Mouse (Mus musculus): ENCODE results near the gene Psma7.

Gene Psma7

GRCm38 (mm10) chr2:180042256-180042857, at the start of gene Psma7, which contains the start of gene Ss18l1:
TSS of gene Psma7 (minus strand) at chr2:180042433.
TSS of gene Ss18l1 (plus strand) at chr2:180042509.
- peak; percentile 79 for ATAC-seq (ENCODE audit: low TSS enrichment)

GRCm38 (mm10) chr2:180090285-180090684, 48.1 kb upstream of the Psma7 start:
- ATAC-seq (ENCODE audit: low TSS enrichment): no peak

GRCm38 (mm10) chr2:180087472-180087871, 45.2 kb upstream of the Psma7 start:
- no peak for ATAC-seq (ENCODE audit: low TSS enrichment)

GRCm38 (mm10) chr2:180086637-180087027, 44.4 kb upstream of the Psma7 start:
- ATAC-seq (ENCODE audit: low TSS enrichment): no peak

- peak; percentile 25; the same call in 1 of the 2 replicates for ATAC-seq (ENCODE audit: low TSS enrichment)
Measured at GRCm38 (mm10) chr2:180085926-180086636, 43.8 kb upstream of the Psma7 start.

GRCm38 (mm10) chr2:180084565-180084964, 42.3 kb upstream of the Psma7 start:
- no peak for ATAC-seq (ENCODE audit: low TSS enrichment)

GRCm38 (mm10) chr2:180083063-180083462, 40.8 kb upstream of the Psma7 start:
- ATAC-seq (ENCODE audit: low TSS enrichment): 0 out of 2 replicates have a peak, but pooled peaks have one; percentile 28

GRCm38 (mm10) chr2:180080680-180081079, 38.4 kb upstream of the Psma7 start:
- no peak for ATAC-seq (ENCODE audit: low TSS enrichment)

GRCm38 (mm10) chr2:180077622-180078021, 35.4 kb upstream of the Psma7 start:
- ATAC-seq (ENCODE audit: low TSS enrichment): no peak

- ATAC-seq (ENCODE audit: low TSS enrichment): no peak
Measured at GRCm38 (mm10) chr2:180072886-180073285, 30.7 kb upstream of the Psma7 start.

GRCm38 (mm10) chr2:180071671-180072070, 29.4 kb upstream of the Psma7 start:
- ATAC-seq (ENCODE audit: low TSS enrichment): no peak

GRCm38 (mm10) chr2:180070481-180071453, 28.5 kb upstream of the Psma7 start, which contains the start of gene Mtg2:
TSS of gene Mtg2 (plus strand) at chr2:180070588.
- peak; percentile 95 for ATAC-seq (ENCODE audit: low TSS enrichment)

GRCm38 (mm10) chr2:180069770-180070480, 27.7 kb upstream of the Psma7 start:
- peak; percentile 41 for ATAC-seq (ENCODE audit: low TSS enrichment)

GRCm38 (mm10) chr2:180063338-180064131, 21.3 kb upstream of the Psma7 start:
- no peak for ATAC-seq (ENCODE audit: low TSS enrichment)

- ATAC-seq (ENCODE audit: low TSS enrichment): no peak
Measured at GRCm38 (mm10) chr2:180053001-180053400, 10.8 kb upstream of the Psma7 start.

GRCm38 (mm10) chr2:180051986-180052733, 9.9 kb upstream of the Psma7 start:
- no peak for ATAC-seq (ENCODE audit: low TSS enrichment)

GRCm38 (mm10) chr2:180050986-180051385, 8.8 kb upstream of the Psma7 start:
- peak; percentile 40 for ATAC-seq (ENCODE audit: low TSS enrichment)

GRCm38 (mm10) chr2:180047980-180048635, 5.9 kb upstream of the Psma7 start:
- ATAC-seq (ENCODE audit: low TSS enrichment): peak; percentile 73

GRCm38 (mm10) chr2:180047580-180047979, 5.3 kb upstream of the Psma7 start:
- no peak for ATAC-seq (ENCODE audit: low TSS enrichment)

All from frontal cortex, adult (tissue).